Mouse (Mus musculus): ENCODE results near the gene Prdm12.
A peak's percentile ranks its signal among the peaks of the same experiment; 100 is the strongest.
"Not testable (repeated sequence)": the region's sequence is repeated elsewhere in the genome, so short reads cannot be mapped to it uniquely, and the experiment has no call there.

Gene Prdm12

DNA sequence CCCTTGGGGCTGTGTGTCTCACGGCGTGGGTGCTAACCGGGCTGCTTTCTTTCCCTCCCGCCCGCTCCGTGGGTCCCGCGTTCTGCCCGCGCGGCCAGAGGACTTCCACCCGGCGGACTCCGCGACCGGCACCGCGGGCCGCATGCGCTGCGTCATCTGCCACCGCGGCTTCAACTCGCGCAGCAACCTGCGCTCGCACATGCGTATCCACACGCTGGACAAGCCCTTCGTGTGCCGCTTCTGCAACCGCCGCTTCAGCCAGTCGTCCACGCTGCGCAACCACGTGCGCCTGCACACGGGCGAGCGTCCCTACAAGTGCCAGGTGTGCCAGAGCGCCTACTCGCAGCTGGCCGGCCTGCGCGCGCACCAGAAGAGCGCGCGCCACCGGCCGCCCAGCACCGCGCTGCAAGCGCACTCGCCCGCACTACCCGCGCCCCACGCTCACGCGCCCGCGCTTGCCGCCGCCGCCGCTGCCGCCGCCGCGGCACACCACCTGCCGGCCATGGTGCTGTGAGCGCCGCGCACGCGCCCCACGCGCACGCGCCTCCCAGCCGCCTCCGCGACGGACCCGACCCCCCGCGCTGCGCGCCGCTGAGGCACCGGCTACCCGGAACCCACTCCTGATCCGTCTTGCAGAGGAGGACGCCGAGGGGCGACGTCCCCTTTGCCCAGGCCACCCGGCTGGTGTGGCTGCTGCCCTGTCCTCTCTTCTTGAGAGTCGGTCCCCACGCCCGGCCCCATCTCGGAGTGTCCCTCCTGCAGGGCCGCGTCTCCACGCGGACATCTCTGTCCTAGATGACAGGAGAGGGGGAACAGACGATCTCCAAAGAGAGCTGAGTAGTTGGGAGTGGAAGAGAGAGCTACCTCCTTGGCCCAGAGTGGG, 14.4 kb downstream of the Prdm12 start:
- DNase-seq: peak; percentile 13

DNA sequence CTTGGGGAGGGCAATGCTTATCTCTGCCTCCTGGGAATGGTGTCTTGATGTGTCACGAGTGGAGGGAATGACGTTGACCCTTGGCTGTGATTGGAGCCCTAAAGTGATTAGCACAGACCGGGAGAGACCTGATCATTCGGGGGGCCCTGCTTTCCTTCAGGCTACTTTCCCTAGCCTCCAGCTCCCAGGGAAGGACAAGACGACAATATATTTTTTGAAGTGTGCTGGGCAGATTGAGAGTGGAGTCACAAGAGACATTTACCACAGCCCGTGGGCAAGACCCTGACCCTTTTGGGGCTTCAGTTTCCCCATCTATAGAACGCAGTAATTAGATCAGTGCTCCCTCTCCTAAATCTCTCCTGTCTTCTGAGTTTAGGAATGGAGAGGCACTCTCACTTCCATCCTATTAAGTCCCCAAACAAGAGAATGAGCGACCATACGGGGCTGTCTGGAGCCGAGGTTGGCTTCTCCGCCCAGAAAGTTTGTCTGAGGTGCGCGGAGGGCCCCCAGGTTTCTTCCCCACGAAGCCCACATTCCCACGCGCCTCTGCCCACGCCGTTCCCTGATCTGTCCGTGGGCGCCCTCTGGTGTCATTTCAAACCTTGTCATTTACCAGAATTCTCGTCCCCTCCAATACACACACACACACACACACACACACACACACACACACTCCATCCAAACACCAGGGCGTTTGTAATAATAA, 15.2 kb downstream of the Prdm12 start:
- peak; percentile 61 for DNase-seq

DNA sequence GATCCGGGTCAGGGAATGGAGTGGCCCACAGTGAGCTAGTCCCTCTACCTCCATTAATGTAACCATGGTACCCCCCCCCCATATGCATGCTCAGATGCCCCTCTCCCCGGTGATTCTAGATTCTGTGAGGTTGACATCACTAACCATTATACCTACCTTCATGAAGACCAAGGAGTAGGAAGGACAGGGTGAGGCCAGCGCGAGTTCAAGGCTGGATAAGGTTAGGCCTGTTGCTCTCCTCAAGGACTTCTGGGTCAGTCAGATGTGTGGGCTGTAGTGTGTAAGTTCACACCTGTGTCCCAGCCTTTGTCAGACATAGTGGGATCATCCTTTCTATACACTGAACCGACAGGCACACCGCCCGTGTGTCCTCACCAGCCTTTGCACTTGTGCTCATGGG, 16.5 kb downstream of the Prdm12 start:
- DNase-seq: no peak

DNA sequence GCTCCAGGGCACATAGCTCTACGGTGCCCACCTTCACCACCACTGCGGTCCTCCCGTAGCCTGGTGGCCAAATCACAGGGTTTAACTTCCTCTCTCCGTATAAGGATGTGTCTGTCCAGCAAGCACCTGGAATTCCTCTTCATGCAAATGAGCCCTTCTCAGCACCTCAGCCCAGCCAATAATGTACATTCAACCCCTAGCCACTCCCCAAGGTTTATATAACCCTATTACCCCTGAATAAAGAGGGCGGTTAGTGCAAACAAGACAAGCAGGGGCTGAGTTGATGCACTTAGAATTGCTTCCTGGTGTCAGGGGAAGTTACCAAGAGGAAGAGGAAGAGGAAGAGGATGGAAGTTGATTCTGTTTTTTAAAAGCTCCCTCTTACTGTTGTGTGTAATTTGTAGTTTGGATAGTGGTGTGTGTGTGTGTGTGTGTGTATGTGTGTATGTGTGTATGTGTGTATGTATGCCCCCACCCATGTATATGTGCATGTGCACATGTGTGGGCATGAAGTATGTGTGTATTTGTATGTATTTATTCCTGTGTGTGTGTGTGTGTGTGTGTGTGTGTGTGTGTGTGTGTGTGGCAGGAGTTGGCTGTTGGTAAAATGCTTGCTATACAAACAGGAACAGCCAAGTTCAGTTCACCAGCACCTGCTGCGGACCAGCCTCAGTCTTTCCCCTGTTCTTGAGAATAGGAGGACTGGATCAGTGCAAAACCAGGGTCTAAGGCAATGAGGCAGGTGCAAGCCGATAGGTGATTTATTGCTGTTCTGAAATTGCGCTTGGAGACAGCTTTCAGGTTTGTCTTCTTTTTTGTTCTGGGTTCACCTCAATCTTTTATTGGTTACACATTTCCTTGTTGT, 23.3 kb downstream of the Prdm12 start:
- DNase-seq: no peak

DNA sequence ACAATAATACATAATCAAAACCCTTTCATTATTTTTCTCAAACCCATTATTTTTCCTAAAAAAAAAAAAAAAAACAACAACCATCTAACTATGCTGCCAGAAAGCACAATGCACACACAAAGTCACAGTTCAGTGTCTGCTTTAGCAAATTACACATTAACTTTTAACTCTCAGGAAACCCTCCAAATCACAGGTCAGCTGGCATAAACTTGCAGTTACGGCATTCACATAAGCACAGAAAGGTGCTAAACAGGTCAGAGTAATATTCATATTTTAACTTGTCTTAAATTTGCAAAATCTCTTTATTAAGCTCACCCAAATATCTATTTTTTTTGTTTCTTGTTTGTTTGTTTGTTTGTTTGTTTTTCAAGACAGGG, 24.0 kb downstream of the Prdm12 start:
- no peak for DNase-seq

DNA sequence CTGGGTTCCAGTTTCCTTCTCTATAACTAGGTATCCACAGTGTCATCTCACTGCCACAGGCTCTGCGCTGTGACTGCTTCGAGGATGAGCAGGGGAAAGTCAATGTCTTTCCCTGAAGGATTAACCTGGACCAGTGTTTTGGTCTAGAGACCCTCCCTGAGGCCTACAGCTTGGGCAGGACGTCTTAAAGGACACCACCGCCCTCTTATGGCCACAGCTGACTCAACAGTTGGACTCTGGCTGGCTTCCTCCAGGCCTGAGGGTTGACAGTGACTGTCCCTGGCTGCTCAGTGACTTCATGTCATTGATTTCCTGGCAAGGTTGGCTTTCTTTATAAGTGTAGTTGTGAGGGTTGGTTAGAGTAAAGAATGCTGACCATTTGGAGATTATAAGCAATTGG, 27.5 kb downstream of the Prdm12 start:
- DNase-seq: peak; percentile 55

DNA sequence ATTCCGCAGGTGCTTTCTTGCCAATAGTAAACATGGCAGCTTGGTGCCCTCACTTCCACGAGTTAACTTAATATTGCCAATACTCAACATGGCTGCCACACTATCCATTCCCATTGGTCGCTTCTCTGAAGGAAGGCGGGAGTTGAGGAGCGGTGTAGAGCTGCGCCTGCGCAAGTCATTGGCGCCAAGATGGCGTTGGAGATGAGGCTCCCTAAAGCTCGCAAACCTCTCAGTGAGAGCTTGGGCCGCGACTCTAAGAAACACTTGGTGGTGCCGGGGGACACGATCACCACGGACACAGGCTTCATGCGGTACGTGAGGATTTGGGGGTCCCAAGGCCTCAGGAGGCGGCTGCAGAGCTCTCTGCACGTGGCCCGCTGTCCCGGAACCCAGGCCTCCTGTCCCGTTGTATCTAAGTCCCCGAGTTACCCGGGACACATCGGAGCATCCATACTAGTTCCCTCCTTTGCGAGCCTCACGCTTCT, 30.8 kb downstream of the Prdm12 start, which contains the start of gene Exosc2:
Gene Exosc2 (plus strand): TSS at position 165 of the 485 bp plus-strand sequence.
- peak; percentile 91 for DNase-seq

DNA sequence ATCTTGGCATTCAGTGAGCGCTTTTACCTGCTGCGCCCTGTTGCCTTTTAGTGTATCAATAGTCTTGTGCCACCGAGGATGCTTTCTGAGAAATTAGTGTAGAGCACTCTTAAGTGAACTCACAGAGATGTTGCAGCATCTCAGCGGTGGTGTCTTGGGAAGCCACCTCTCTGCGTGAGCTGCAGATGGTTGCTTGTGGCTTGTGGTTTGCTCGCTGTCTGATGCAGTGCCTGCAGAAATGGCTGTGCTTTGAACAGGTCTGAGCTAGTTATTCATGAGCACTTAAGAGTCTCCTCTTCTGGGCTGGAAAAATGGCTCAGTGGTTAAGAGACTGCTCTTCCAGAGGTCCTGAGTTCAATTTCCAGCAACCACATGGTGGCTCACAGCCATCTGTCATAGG, 38.8 kb downstream of the Prdm12 start:
- no peak for DNase-seq

DNA sequence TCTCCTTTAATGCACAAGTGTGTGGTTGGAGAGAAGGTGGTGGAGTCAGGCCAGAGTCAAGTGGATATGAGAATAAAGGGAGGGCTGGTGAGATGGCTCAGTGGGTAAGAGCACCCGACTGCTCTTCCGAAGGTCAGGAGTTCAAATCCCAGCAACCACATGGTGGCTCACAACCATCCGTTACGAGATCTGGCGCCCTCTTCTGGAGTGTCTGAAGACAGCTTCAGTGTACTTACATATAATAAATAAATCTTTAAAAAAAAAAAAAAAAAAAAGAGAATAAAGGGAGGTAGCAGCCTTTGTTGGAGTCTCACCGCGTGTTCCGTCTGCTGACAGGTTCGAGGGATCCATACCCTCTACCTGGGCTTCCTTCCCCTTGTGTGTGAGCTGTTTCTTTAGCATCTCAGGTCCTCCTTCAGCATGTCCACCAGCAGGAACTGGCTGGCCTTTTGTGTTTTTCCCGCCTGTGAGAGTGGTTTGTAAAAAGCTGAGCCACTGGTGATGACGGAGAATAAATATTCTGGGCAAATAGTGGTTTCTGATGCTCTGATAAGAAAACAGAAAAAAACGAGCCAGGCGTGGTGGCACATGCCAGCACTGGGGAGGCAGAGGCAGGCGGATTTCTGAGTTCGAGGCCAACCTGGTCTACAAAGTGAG, 41.3 kb downstream of the Prdm12 start:
- not testable (repeated sequence) for DNase-seq

DNA sequence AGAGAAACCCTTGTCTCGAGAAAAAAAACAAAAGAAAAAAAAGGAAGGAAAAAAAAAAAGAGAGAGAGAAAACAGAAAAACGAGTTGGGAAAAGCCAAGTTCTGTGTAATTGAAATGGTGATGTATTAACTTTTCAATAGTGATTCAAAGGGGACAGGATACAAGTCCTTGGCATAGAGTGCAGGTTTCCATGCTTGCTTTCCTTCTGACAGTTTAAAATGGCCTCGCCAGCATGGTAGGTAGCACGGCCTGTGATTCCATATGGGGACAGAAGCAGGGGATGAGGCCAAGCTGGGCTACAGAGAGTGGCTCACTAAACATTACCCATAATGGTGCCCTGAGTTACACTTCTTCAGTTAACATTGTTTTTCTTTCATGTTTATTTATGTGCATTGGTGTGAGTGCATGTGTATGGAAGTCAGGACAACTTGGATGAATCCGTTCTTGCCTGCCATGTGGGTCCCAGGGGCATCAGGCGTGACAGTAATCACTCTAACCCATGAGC, 41.9 kb downstream of the Prdm12 start:
- no peak for DNase-seq

DNA sequence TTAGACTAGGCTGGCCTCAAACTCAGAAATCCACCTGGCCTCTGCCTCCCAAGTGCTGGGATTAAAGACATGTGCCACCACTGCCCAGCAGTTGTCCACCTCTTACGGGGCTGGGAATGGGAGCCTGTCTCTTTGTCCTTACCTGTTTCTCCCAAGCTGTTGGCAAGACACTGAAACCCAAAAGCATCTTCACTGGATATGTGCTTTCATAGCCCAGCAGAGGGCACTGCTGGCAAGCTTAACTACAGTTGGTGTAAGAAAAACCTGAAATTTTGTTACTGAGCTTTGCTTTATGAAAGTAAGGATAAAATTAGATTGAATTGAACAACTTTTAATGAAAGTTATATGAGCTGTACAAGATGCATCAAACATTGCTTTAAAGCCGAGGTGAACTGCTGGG, 43.8 kb downstream of the Prdm12 start:
- peak; percentile 72 for DNase-seq

DNA sequence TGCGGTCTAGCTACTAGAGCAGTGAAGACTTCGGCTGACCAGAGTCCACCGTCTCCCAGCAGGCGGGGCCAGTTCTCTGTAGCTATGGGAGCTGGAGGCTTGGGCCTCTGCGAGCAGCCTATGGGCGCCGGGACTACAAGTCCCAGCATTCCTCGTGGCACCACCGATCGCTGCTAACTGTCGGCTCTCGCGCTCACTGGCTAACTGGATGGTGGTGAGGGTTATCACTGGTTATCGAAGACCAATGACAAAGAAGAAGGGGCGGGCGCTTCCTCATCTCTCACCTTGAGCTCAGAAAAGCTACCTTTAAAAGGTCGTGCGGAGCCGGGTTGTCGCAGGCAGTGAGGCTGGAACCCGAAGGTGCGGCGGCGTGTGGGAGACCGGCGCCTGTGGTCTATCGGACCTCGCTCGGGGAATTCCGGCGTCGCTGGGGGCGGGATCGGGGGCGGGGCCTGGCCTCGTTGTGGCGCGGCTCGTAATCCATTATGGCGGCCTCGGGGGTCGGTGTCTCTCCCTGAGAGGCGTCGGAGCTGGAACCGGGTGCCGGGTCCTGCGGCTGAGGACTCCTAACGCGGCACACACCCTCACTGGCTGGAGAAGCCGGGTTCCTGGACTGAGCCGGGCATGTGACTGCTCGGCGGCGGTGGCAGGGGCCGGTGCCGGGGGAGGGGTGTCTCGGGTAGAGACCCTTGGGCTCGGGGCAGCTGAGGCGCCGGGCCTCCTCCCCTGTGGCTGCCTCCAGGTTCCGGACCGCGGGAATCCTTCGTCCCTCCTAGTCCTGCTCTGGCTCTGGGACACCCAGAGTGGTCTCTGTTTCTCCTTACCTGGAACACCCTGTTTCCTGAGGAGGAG, 48.5 kb downstream of the Prdm12 start, which contains the start of gene Abl1:
Gene Abl1 (plus strand): TSS at position 303 of the 852 bp plus-strand sequence.
- peak; percentile 94 for DNase-seq

DNA sequence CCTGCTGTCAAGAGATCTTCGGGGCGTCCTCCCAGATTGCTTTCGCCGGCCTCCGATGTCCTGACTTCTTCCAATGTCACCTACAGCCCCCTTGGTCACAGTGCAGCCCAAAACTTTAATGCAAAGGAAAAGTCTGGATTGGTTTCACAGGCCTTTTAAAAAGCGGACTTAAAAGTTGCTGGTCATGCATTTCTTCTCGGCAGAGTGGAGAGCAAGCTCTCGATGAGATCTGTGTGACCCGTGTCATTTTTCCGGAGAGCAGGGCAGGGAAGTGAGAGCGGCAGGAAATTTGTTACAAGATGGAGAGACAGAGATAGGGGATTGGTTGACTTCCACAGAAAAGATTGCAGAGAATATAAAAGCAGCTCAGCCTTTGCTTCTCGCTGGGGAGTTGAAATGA, 49.2 kb downstream of the Prdm12 start:
- peak; percentile 50 for DNase-seq

DNA sequence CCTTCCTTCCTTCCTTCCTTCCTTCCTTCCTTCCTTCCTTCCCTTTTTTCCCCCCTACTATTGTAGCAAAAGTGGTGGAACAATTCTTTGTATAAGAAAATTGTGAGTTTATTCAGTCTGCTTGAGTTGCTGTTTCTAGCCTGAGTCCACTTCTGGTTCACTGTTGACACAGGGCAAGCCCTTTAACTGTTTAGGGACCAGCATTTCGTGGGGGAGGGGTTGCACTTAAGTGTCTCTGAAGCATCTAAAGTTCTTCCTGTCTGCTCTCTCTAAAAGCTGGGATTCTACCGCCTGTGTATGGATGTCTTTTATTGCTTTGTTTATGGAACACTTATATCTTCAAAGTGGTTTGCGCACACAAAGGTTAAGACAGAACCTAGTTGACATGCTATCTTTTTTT, 50.2 kb downstream of the Prdm12 start:
- DNase-seq: no peak

DNA sequence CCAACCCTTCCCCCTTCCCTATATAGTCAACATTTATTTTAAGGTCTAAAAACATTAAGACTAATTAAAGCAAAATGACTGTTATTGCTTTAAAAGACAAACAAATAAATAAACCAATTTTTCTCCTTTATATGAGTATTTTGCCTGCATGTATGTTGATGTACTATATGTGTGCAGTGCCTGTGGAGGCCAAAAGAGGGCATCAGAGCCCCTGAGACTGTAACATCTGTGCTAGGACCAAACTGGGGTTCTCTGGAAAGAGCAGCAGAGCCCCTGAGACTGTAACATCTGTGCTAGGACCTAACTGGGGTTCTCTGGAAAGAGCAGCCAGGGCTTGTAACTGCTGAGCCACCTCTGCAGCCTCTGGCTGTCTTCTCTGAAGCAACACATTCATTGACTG, 58.4 kb downstream of the Prdm12 start:
- DNase-seq: no peak

DNA sequence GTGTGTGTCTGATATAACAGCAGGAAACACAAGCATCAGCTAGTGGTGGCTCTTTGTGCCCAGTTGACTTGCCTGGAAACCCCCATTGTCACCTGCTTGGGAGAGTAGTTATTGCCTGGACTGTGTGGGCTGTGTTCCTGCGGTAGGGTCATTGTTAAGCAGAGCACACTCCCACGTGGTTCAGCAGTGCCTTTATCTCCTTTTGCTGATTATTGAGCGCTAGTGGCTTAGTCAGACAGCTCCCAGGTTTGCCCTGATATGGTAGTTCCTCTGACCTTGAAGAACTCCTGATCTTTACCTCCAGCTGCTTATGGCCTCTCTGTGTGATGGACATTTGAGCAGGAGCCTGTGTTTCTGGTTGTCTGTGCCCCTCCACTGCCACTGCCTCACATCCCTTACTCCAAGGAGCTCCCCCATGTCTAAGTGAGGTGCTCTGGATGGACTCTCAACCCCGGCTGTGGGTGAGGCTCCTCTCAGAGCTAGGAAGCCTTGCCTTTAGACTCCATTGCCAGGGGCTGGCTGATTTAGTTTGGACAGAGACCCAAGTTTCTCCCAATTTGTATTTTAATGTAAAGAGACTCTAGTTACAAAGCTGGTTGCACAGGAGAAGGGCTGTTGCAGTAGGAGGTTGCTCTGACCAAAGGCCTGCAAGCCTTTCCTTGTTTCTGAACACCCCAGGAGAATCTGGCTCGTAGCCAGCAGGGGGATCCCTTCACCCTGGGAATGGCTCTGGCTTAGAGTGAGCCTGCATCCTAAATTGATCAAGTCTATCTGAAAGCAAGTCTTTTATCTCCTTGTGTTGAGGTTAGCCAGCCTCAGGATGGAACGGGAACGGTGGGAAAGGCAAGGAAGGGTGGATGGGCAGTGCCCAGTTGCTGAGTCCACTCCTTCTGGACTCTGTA, 61.0 kb downstream of the Prdm12 start:
- peak; percentile 23 for DNase-seq

DNA sequence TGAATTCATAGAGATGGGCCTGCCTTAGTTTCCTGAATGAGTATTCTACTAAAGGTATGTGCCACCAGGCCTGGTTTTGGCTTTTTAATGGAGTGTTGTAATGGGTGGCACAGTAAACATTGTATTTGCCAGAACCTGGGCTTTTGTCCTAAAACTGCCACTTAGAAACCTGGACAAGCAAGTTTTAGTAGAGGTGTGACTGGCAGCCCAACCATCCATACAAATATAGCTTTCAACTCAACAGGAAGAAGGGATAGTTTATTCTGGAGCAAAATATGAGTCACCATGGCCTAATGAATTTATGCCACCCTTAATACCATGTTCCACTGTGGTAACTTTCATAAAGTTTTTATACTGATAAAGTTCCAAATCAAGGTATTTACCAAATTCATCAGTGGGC, 63.4 kb downstream of the Prdm12 start:
- DNase-seq: no peak

All from kidney, adult 18-20 months (tissue).